Mouse (Mus musculus): ENCODE results near the gene Grrp1.

- no peak for TF ChIP-seq POLR2A (IDR thresholded peaks at IDR 0.05; ENCODE audit: extremely low read depth, insufficient read depth, low read length)
- TF ChIP-seq CTCF (IDR thresholded peaks at IDR 0.05; ENCODE audit: extremely low read depth, insufficient read depth, low read length), result no peak
Measured at GRCm38 (mm10) chr4:134246719-134247258, 7.1 kb downstream of the Grrp1 start, which contains the start of gene Gm30191.

All from cortical plate, adult 2 months (tissue).